Mouse (Mus musculus): ENCODE results near the gene 2410004P03Rik. TPM values are rescaled to one million over a fixed set of nuclear protein-coding genes. Genes with fewer than 3 reads are reported as not detected.
A peak's percentile ranks its signal among the peaks of the same experiment; 100 is the strongest.

2410004P03Rik gene
- total and polyA plus RNA-seq, 2 experiments from 2014 or later: 10.1 to 10.6 TPM

DNA sequence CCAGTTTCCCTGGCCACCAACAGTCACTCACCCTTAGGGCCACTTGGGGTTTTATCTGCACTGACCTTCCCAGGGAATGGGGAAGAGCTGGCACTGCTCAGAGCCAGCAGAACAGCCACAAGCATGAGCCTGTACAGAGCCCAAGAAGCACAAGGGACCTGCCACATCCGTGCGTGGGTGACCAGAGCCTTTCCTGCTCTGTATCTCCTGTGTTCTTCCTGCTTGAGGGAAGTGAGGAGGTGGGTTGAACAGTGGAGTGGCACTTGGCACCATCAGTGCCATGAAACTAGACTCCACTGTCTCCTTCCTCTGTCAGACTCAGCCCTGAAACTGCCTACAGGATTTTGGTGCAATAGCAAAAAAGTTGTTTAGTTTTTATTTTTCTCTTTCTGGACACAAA, 41.1 kb upstream of the 2410004P03Rik start:
- ATAC-seq (ENCODE audit: low FRiP score): no peak
- Histone ChIP-seq H3K9ac (replicated peaks; ENCODE audit: low read length, poor library complexity, severe bottlenecking) (no peak overlapping the region), H3K4me2 (ENCODE audit: low read depth, low read length, poor library complexity, severe bottlenecking) (no peak overlapping the region), H3K36me3 (ENCODE audit: insufficient read depth, low read length) (no peaks in the 10 kb centered on the region), H3K9me3 (ENCODE audit: low read length) (no peaks in the 10 kb centered on the region), H3K27me3 (ENCODE audit: insufficient read depth, low read length) (no peaks in the 10 kb centered on the region), H3K4me1 (ENCODE audit: insufficient read depth, low read length) (no peaks in the 10 kb centered on the region), H3K27ac (ENCODE audit: low read depth, low read length) (no peak overlapping the region), H3K4me3 (ENCODE audit: low read depth, low read length) (no peak overlapping the region)
- WGBS: 74% methylated on average over 2 of the region's 2 CpGs
- no peak for TF ChIP-seq CTCF (IDR thresholded peaks at IDR 0.05)
- no peak for DNase-seq (ENCODE audit: low spot score)

DNA sequence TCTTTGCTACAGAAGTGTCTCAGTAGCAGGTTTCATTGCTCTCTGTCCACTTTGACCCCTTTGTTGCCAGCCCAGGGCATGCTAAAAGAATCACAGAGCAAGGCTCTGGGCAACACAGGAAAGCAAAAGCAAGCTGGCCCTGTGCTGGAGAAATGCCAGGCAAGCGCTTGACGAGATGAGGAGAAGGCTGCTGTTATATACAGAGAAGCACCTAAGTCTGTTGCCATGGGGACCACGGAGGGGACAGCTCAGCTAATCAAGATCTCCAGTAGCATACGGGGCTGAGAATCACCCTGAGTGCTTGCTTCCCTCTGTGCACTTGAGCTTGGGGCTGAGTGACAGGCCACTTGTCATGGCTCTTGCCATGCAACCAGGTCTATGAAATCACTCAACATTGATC, 39.5 kb upstream of the 2410004P03Rik start:
- DNase-seq (ENCODE audit: low spot score) (peak; percentile 82), ATAC-seq (ENCODE audit: low FRiP score) (peak; percentile 70)
- H3K4me2 ChIP-seq (ENCODE audit: low read depth, low read length, poor library complexity, severe bottlenecking): no peak overlapping the region
- H3K27ac ChIP-seq (ENCODE audit: low read depth, low read length): peak overlapping the region; percentile 19; the same call in 1 of the 2 replicates
- no peak overlapping the region for H3K9ac ChIP-seq (replicated peaks; ENCODE audit: low read length, poor library complexity, severe bottlenecking)
- WGBS: 21% methylated on average over 4 of the region's 4 CpGs
- no peaks in the 10 kb centered on the region for H3K4me1 ChIP-seq (ENCODE audit: insufficient read depth, low read length)
- no peak overlapping the region for H3K4me3 ChIP-seq (ENCODE audit: low read depth, low read length)
- H3K36me3 ChIP-seq (ENCODE audit: insufficient read depth, low read length): no peaks in the 10 kb centered on the region
- no peak for TF ChIP-seq CTCF (IDR thresholded peaks at IDR 0.05)
- no peaks in the 10 kb centered on the region for H3K27me3 ChIP-seq (ENCODE audit: insufficient read depth, low read length)
- no peaks in the 10 kb centered on the region for H3K9me3 ChIP-seq (ENCODE audit: low read length)

DNA sequence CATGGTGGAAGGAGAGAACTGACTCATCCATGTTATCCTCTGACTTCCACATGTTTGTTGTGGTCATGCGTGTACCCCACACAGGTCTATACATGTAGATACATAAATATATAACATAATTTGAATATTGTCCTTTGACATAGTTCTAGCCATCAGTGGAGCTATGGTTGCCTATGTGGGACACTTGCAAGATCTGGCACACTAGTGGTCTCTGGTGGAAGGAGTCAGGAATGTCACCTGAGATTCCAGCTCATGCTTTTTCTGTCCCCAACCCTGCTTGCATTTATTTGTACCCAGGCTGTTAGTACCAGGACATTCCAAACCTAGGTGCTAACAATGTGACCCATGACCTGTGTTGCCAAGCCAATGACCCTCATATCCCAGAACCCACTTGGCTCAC, 38.3 kb upstream of the 2410004P03Rik start:
- ATAC-seq (ENCODE audit: low FRiP score): no peak
- Histone ChIP-seq H3K4me2 (ENCODE audit: low read depth, low read length, poor library complexity, severe bottlenecking) (no peak overlapping the region), H3K4me3 (ENCODE audit: low read depth, low read length) (no peak overlapping the region), H3K36me3 (ENCODE audit: insufficient read depth, low read length) (no peaks in the 10 kb centered on the region), H3K9me3 (ENCODE audit: low read length) (no peaks in the 10 kb centered on the region), H3K27ac (ENCODE audit: low read depth, low read length) (no peak overlapping the region), H3K27me3 (ENCODE audit: insufficient read depth, low read length) (no peaks in the 10 kb centered on the region), H3K4me1 (ENCODE audit: insufficient read depth, low read length) (no peaks in the 10 kb centered on the region), H3K9ac (replicated peaks; ENCODE audit: low read length, poor library complexity, severe bottlenecking) (no peak overlapping the region)
- DNase-seq (ENCODE audit: low spot score): peak; percentile 33
- TF ChIP-seq CTCF (IDR thresholded peaks at IDR 0.05): peak; percentile 45; the same call in 1 of the 2 replicates
- WGBS: 97% methylated on average over 1 of the region's 1 CpGs

DNA sequence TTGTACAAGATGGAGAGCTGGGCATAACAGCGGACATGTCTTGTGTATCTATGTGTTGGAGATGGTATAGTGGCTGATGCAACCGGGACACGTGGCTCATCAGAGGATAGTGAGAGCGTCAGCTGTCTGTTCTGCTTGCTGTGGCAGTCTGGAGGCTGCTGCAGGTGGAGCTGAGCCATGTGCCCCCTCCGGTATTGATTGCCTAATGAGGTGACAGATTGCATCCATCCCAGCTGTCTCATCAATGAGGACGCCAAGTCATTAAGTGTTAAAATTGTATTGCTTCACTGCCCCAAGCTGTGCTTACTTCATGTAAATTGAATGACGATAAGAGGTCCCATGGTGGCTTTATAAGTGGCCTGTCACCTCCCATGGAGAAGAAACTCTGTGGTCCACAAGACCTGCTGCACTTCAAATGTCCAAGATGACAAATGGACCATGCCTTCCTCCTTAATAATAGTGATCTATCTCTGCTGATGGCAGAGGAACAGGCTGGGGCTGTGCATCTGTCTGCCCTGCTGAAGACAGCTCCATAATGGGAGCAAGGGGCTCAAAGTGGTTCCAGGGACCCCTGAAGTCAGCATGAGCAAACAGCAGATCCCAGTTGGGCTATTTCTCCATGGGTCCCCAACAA, 37.6 kb upstream of the 2410004P03Rik start:
- no peaks in the 10 kb centered on the region for H3K36me3 ChIP-seq (ENCODE audit: insufficient read depth, low read length)
- H3K4me1 ChIP-seq (ENCODE audit: insufficient read depth, low read length): no peaks in the 10 kb centered on the region
- H3K9ac ChIP-seq (replicated peaks; ENCODE audit: low read length, poor library complexity, severe bottlenecking): no peak overlapping the region
- H3K27me3 ChIP-seq (ENCODE audit: insufficient read depth, low read length): no peaks in the 10 kb centered on the region
- no peak overlapping the region for H3K4me3 ChIP-seq (ENCODE audit: low read depth, low read length)
- no peaks in the 10 kb centered on the region for H3K9me3 ChIP-seq (ENCODE audit: low read length)
- WGBS: 66% methylated on average over 7 of the region's 7 CpGs
- no peak overlapping the region for H3K4me2 ChIP-seq (ENCODE audit: low read depth, low read length, poor library complexity, severe bottlenecking)
- no peak overlapping the region for H3K27ac ChIP-seq (ENCODE audit: low read depth, low read length)
- DNase-seq (ENCODE audit: low spot score) (peak; percentile 76), ATAC-seq (ENCODE audit: low FRiP score) (peak; percentile 50; the same call in 1 of the 2 replicates)
- no peak for TF ChIP-seq CTCF (IDR thresholded peaks at IDR 0.05)

DNA sequence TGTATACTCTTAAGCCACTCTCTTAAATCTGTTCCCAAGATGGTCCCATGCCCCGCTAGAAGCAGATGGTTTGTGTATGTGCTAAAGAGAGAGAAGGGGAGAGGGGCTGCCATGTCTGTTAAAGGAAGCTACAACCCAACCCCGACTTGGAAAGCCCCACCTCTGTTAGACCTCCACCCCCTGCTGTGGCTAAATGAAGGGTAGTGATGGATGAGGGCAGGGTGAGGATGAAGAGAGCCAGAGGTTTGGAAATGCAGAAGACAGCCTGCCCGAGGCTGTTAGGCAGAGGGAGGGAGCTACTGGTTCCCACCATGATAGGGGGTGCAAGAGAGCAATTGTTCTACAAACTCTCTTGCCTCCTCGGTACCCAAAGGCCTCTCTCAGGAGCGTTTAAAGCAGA, 31.8 kb upstream of the 2410004P03Rik start:
- Histone ChIP-seq H3K4me3 (ENCODE audit: low read depth, low read length) (no peak overlapping the region), H3K4me1 (ENCODE audit: insufficient read depth, low read length) (no peaks in the 10 kb centered on the region), H3K9me3 (ENCODE audit: low read length) (no peaks in the 10 kb centered on the region), H3K27me3 (ENCODE audit: insufficient read depth, low read length) (no peaks in the 10 kb centered on the region), H3K9ac (replicated peaks; ENCODE audit: low read length, poor library complexity, severe bottlenecking) (no peak overlapping the region), H3K4me2 (ENCODE audit: low read depth, low read length, poor library complexity, severe bottlenecking) (no peak overlapping the region), H3K36me3 (ENCODE audit: insufficient read depth, low read length) (no peaks in the 10 kb centered on the region), H3K27ac (ENCODE audit: low read depth, low read length) (no peak overlapping the region)
- ATAC-seq (ENCODE audit: low FRiP score): no peak
- WGBS: 68% methylated on average over 5 of the region's 5 CpGs
- no peak for DNase-seq (ENCODE audit: low spot score)
- TF ChIP-seq CTCF (IDR thresholded peaks at IDR 0.05): no peak

DNA sequence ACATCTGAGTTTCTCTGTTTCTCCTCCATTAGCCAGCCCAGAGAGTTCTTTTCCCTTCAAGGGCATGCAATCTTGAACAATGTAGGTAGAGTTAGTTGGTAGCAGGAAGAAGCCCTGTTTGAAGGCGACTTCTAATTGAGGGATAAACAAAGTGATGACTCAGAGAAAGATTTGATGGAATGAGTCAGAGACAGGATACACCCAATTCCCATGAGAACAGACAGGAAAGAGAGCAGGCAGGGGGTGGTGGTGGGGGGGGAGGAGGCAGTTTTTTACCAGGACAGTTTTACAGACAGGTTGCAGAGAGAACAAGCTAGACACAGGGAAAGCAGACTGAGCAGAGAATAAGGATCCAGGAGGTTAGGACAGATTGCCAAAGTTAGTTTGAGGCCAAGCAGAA, 29.0 kb upstream of the 2410004P03Rik start:
- no peak overlapping the region for H3K27ac ChIP-seq (ENCODE audit: low read depth, low read length)
- DNase-seq (ENCODE audit: low spot score): no peak
- H3K4me2 ChIP-seq (ENCODE audit: low read depth, low read length, poor library complexity, severe bottlenecking): no peak overlapping the region
- ATAC-seq (ENCODE audit: low FRiP score): no peak
- no peak overlapping the region for H3K9ac ChIP-seq (replicated peaks; ENCODE audit: low read length, poor library complexity, severe bottlenecking)
- H3K4me3 ChIP-seq (ENCODE audit: low read depth, low read length): no peak overlapping the region
- WGBS: 74% methylated on average over 1 of the region's 1 CpGs
- H3K27me3 ChIP-seq (ENCODE audit: insufficient read depth, low read length): no peaks in the 10 kb centered on the region
- H3K9me3 ChIP-seq (ENCODE audit: low read length): no peaks in the 10 kb centered on the region
- TF ChIP-seq CTCF (IDR thresholded peaks at IDR 0.05): no peak
- H3K36me3 ChIP-seq (ENCODE audit: insufficient read depth, low read length): no peaks in the 10 kb centered on the region
- H3K4me1 ChIP-seq (ENCODE audit: insufficient read depth, low read length): peaks cover 4% of the 10 kb centered on the region

Measured in midbrain, postnatal 0 days (tissue).